Mouse (Mus musculus): ENCODE results near the gene Iffo1.

Gene Iffo1

DNA sequence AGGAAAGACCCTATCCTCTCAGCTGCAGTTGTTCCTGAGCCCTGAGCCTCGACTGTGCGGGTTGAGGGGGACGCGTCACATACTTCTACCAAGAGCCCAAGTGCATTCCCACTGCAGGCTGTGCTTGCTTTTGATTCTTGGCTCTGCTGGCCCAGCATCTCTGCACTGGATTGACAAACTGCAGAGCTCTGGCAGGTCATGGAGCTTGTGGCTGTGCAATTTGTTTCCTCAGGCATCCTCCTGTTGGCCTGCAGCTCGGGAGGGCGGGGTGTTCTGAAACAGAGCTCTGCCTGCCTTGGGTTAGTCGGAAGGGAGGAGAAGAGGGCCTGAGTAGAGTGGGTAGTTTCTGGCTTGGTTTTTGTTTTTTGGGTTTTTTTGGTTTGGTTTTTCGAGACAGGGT, 2.6 kb upstream of the Iffo1 start:
- DNase-seq (ENCODE audit: low spot score) = no peak

- DNase-seq (ENCODE audit: low spot score) = no peak
These were observed 1.9 kb upstream of the Iffo1 start for GRCm38 (mm10) chr6:125143128-125143527.

- no peak for DNase-seq (ENCODE audit: low spot score)
These were observed 1.1 kb upstream of the Iffo1 start for GRCm38 (mm10) chr6:125143904-125144303.

GRCm38 (mm10) chr6:125145479-125145951, 474 bp downstream of the Iffo1 start:
- no peak for DNase-seq (ENCODE audit: low spot score)

DNA sequence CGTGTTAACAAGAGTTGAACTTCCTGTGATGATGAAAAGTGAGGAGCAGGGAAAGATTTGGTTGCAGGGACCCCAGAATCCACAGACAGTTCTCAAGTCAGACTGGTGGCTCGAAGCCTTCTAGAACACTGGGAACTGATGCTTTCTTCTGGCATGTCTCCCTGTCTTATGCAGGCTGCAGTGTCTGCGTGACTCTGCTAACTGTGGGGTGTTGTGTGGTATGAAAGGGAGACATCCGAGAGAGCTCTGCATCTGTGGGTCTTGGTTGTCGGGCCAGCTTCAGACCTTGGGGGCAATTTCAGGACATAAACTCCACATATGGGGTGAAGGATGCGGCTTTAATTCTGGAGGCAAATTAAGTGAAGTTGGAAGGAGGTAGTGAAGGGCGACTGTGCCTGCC, 1.1 kb downstream of the Iffo1 start:
- DNase-seq (ENCODE audit: low spot score) = no peak

GRCm38 (mm10) chr6:125146797-125147196, 1.8 kb downstream of the Iffo1 start:
- DNase-seq (ENCODE audit: low spot score) = peak; percentile 61

GRCm38 (mm10) chr6:125147329-125147728, 2.3 kb downstream of the Iffo1 start:
- no peak for DNase-seq (ENCODE audit: low spot score)

GRCm38 (mm10) chr6:125148251-125148925, 3.3 kb downstream of the Iffo1 start:
- peak; percentile 81 for DNase-seq (ENCODE audit: low spot score)

GRCm38 (mm10) chr6:125148926-125149568, 4.0 kb downstream of the Iffo1 start:
- DNase-seq (ENCODE audit: low spot score) = no peak

- no peak for DNase-seq (ENCODE audit: low spot score)
These were observed 4.5 kb downstream of the Iffo1 start for GRCm38 (mm10) chr6:125149569-125149950.

GRCm38 (mm10) chr6:125152212-125153017, 7.4 kb downstream of the Iffo1 start:
- peak; percentile 48 for DNase-seq (ENCODE audit: low spot score)

- no peak for DNase-seq (ENCODE audit: low spot score)
These were observed 8.0 kb downstream of the Iffo1 start for GRCm38 (mm10) chr6:125153018-125153389.

DNA sequence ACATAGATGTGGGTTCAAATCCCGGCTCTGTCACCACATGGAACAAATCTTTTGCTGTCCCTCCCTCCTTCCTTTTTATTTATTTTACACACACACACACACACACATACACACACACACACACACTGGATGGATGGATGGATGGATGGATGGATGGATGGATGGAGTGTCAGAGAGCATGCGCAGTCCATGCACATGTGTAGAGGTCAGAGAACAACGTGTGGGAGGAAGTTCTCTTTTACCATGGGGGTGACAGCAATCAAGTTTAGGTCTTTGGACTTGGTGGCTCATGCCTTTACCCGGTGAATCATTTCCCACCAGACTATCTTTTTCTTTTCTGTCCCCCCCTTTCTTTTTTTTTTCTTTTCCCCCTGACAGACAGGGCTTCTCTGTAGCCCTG, 8.6 kb downstream of the Iffo1 start:
- no peak for DNase-seq (ENCODE audit: low spot score)

DNA sequence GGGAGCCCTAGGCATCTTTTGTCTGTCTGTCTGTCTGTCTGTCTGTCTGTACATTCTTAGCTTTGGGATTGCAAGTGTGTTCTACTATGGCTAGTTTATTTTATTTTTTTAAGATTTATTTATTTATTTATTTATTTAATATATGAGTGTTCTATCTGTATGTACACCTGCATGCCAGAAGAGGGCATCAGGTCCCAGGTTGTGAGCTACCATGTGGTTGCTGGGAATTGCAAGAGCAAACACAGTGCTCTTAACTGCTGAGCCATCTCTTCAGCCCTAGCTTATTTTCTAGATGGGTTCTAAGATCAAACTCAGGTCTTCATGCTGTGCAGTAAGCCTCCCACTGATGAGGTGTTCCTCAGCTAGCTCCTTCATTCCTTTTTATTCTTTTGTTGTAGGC, 9.5 kb downstream of the Iffo1 start:
- DNase-seq (ENCODE audit: low spot score) = no peak

- DNase-seq (ENCODE audit: low spot score) = no peak
These were observed 10.2 kb downstream of the Iffo1 start for GRCm38 (mm10) chr6:125155262-125155661.

DNA sequence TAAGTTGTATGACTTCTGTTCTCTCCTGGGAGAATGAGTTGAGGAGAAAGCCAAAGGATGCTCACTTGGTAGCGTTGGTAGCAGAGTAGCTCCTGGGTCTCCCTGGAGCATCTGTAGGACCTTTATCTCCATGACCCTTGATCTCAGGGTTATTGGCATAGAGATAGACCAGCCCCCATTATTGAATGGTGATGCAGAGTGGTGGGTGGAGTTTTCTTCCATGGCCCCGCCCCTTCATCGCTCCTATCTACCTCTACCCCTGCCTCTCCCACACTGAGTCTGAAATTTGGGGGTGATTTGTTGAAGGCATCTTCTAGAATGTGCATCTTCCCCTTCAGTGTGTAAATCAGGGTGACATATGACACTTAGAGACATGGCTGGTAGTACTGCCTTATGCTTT, 11.4 kb downstream of the Iffo1 start:
- DNase-seq (ENCODE audit: low spot score) = no peak

- DNase-seq (ENCODE audit: low spot score) = peak; percentile 59
These were observed 12.0 kb downstream of the Iffo1 start for GRCm38 (mm10) chr6:125156903-125157614.

- no peak for DNase-seq (ENCODE audit: low spot score)
These were observed 14.0 kb downstream of the Iffo1 start for GRCm38 (mm10) chr6:125158944-125159492.

DNA sequence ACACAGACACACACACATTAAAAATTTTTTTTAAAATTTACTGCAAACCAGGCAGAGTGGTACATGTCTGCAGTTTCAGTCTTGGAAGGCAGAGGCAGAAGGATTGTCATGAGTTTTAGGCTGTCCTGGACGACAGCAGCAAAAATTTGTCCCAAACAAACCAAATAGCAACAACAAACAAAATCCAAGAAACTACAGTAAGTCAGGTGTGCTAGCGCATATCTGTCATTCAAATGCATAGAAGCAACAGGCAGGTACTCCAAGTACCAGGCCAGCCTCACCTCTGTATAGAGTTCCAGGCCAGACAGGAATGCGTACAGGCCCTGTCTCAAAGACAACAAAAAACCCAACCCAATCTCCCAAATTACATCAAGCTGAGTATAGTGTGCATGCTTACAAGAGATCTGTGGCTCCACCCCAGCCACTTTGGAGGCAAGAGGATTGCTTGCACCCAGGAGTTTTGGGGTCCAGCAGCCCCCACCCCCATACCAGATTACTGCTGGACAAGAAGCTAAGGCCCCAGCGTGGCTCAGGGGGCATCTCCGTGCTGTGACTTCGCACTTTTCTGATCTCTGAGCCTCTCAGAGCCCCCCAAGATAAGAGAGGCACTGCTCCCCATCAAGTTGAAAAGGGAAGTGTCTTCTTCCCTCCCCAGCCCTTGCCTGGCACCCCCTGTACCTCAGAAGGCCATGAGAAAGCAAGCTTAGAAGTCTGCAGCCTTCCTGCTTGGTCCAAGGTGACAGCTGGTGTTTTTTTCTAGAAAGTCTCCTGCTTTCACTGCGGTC, 14.9 kb downstream of the Iffo1 start:
- DNase-seq (ENCODE audit: low spot score) = no peak

DNA sequence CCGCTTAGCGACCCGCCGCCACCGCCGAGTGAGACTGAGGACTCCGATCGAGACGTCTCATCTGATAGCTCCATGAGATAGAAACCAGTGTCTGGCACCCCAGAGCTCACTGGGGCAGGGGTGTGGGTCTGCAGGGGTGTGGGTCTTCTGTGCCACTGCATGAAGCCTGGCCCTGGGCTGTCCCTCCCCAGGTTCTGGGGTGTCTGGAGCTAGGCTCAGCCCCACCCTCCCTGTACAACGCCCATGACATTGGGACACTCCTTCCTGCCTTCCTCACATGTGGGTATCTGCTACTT, 15.5 kb downstream of the Iffo1 start:
- DNase-seq (ENCODE audit: low spot score) = no peak
